Mouse (Mus musculus): ENCODE measurements at regions not wholly inside any gene's neighbourhood (a gene's known extent, or its start where the extent isn't known, plus 50 kb on each side); places are given as distances from the start of the nearest gene placed in this dataset.
A peak's percentile ranks its signal among the peaks of the same experiment; 100 is the strongest.

GRCm38 (mm10) chr6:140281488-140282284 lies 142.2 kb upstream of the Plekha5 start:
- Histone ChIP-seq H3K36me3 (replicated peaks; ENCODE audit: low read length) (no peaks in the 10 kb centered on the region), H3K4me3 (replicated peaks) (peak overlapping the region; percentile 42), H3K27me3 (replicated peaks) (no peaks in the 10 kb centered on the region), H3K4me1 (peaks cover 4% of the 10 kb centered on the region; the same call in 1 of the 2 replicates), H3K9me3 (peaks cover 15% of the 10 kb centered on the region)
- TF ChIP-seq FLI1 (IDR thresholded peaks at IDR 0.05; ENCODE audit: low read length), result no peak

- H3K4me3 ChIP-seq (replicated peaks), result no peak overlapping the region
- peaks cover 15% of the 10 kb centered on the region for H3K9me3 ChIP-seq
- no peak for TF ChIP-seq GATA1 (IDR thresholded peaks at IDR 0.05; ENCODE audit: borderline replicate concordance, low read length)
- no peak for TF ChIP-seq FLI1 (IDR thresholded peaks at IDR 0.05; ENCODE audit: low read length)
- H3K27me3 ChIP-seq (replicated peaks), result no peaks in the 10 kb centered on the region
- H3K36me3 ChIP-seq (replicated peaks; ENCODE audit: low read length), result no peaks in the 10 kb centered on the region
- peaks cover 4% of the 10 kb centered on the region; the same call in 1 of the 2 replicates for H3K4me1 ChIP-seq
Measured at GRCm38 (mm10) chr6:140280817-140281475, 142.9 kb upstream of the Plekha5 start.

GRCm38 (mm10) chr6:140279736-140280370 lies 144.0 kb upstream of the Plekha5 start:
- TF ChIP-seq FLI1 (IDR thresholded peaks at IDR 0.05; ENCODE audit: low read length) (no peak), GATA1 (IDR thresholded peaks at IDR 0.05; ENCODE audit: borderline replicate concordance, low read length) (no peak)
- Histone ChIP-seq H3K9me3 (peaks cover 18% of the 10 kb centered on the region), H3K27me3 (replicated peaks) (no peaks in the 10 kb centered on the region)

GRCm38 (mm10) chr6:140278750-140279149 lies 145.1 kb upstream of the Plekha5 start:
- Histone ChIP-seq H3K4me1 (peaks cover 4% of the 10 kb centered on the region; the same call in 1 of the 2 replicates), H3K9me3 (peaks cover 15% of the 10 kb centered on the region), H3K27me3 (replicated peaks) (no peaks in the 10 kb centered on the region), H3K36me3 (replicated peaks; ENCODE audit: low read length) (no peaks in the 10 kb centered on the region), H3K4me3 (replicated peaks) (no peak overlapping the region)
- no peak for TF ChIP-seq GATA1 (IDR thresholded peaks at IDR 0.05; ENCODE audit: borderline replicate concordance, low read length)
- no peak for TF ChIP-seq FLI1 (IDR thresholded peaks at IDR 0.05; ENCODE audit: low read length)

More at GRCm38 (mm10) chr6:140279736-140280370, 144.0 kb upstream of the Plekha5 start:
- H3K4me3 ChIP-seq (replicated peaks), result no peak overlapping the region
- H3K36me3 ChIP-seq (replicated peaks; ENCODE audit: low read length), result no peaks in the 10 kb centered on the region
- H3K4me1 ChIP-seq, result peaks cover 4% of the 10 kb centered on the region; the same call in 1 of the 2 replicates

- TF ChIP-seq FLI1 (IDR thresholded peaks at IDR 0.05; ENCODE audit: low read length) (no peak), GATA1 (IDR thresholded peaks at IDR 0.05; ENCODE audit: borderline replicate concordance, low read length) (no peak)
- Histone ChIP-seq H3K36me3 (replicated peaks; ENCODE audit: low read length) (no peaks in the 10 kb centered on the region), H3K9me3 (peaks cover 38% of the 10 kb centered on the region), H3K4me3 (replicated peaks) (no peak overlapping the region), H3K27me3 (replicated peaks) (no peaks in the 10 kb centered on the region), H3K4me1 (no peaks in the 10 kb centered on the region)
Measured at GRCm38 (mm10) chr6:140270592-140270991, 153.3 kb upstream of the Plekha5 start.

- Histone ChIP-seq H3K9me3 (peaks cover 35% of the 10 kb centered on the region), H3K36me3 (replicated peaks; ENCODE audit: low read length) (no peaks in the 10 kb centered on the region), H3K27me3 (replicated peaks) (no peaks in the 10 kb centered on the region), H3K4me1 (no peaks in the 10 kb centered on the region), H3K4me3 (replicated peaks) (no peak overlapping the region)
- TF ChIP-seq GATA1 (IDR thresholded peaks at IDR 0.05; ENCODE audit: borderline replicate concordance, low read length), result no peak
- no peak for TF ChIP-seq FLI1 (IDR thresholded peaks at IDR 0.05; ENCODE audit: low read length)
Measured at GRCm38 (mm10) chr6:140268315-140269070, 155.4 kb upstream of the Plekha5 start.

- Histone ChIP-seq H3K27me3 (replicated peaks) (no peaks in the 10 kb centered on the region), H3K4me3 (replicated peaks) (no peak overlapping the region), H3K9me3 (peaks cover 22% of the 10 kb centered on the region), H3K4me1 (no peaks in the 10 kb centered on the region), H3K36me3 (replicated peaks; ENCODE audit: low read length) (no peaks in the 10 kb centered on the region)
- TF ChIP-seq FLI1 (IDR thresholded peaks at IDR 0.05; ENCODE audit: low read length) (no peak), GATA1 (IDR thresholded peaks at IDR 0.05; ENCODE audit: borderline replicate concordance, low read length) (no peak)
Measured at GRCm38 (mm10) chr6:140263920-140264319, 159.9 kb upstream of the Plekha5 start.

- no peak for TF ChIP-seq GATA1 (IDR thresholded peaks at IDR 0.05; ENCODE audit: borderline replicate concordance, low read length)
- TF ChIP-seq FLI1 (IDR thresholded peaks at IDR 0.05; ENCODE audit: low read length), result no peak
- Histone ChIP-seq H3K36me3 (replicated peaks; ENCODE audit: low read length) (no peaks in the 10 kb centered on the region), H3K4me3 (replicated peaks) (no peak overlapping the region), H3K4me1 (no peaks in the 10 kb centered on the region), H3K27me3 (replicated peaks) (no peaks in the 10 kb centered on the region), H3K9me3 (peaks cover 12% of the 10 kb centered on the region)
Measured at GRCm38 (mm10) chr6:140261813-140262212, 162.0 kb upstream of the Plekha5 start.

- peaks cover 19% of the 10 kb centered on the region for H3K9me3 ChIP-seq
- H3K4me1 ChIP-seq, result no peaks in the 10 kb centered on the region
- H3K27me3 ChIP-seq (replicated peaks), result no peaks in the 10 kb centered on the region
- no peaks in the 10 kb centered on the region for H3K36me3 ChIP-seq (replicated peaks; ENCODE audit: low read length)
- TF ChIP-seq FLI1 (IDR thresholded peaks at IDR 0.05; ENCODE audit: low read length) (no peak), GATA1 (IDR thresholded peaks at IDR 0.05; ENCODE audit: borderline replicate concordance, low read length) (no peak)
- no peak overlapping the region for H3K4me3 ChIP-seq (replicated peaks)
Measured at GRCm38 (mm10) chr6:140258761-140259160, 165.1 kb upstream of the Plekha5 start.

Measured in megakaryocyte, embryonic 14.5 days (primary cell).